Mouse (Mus musculus): ENCODE results near the gene Gtf3c2. TPM values are rescaled to one million over a fixed set of nuclear protein-coding genes. Genes with fewer than 3 reads are reported as not detected.
"Not testable (repeated sequence)": the region's sequence is repeated elsewhere in the genome, so short reads cannot be mapped to it uniquely, and the experiment has no call there.

Gene Gtf3c2
- total RNA-seq (2014; fragmentation: Nextera tagmentation) = 112 and 159 TPM in 2 replicates
- total RNA-seq (2017) = 76.4 and 80.2 TPM in 2 replicates

- ATAC-seq (replicated peaks; ENCODE audit: low FRiP score, low TSS enrichment, poor library complexity, severe bottlenecking) = peak; percentile 89
These were observed at the start of gene Gtf3c2, which contains the start of gene Gm29609 for GRCm38 (mm10) chr5:31179766-31180630. Gtf3c2 (minus strand) TSS chr5:31180144. Gm29609 (minus strand) TSS chr5:31179911.

- no peak for ATAC-seq (replicated peaks; ENCODE audit: low FRiP score, low TSS enrichment, poor library complexity, severe bottlenecking)
These were observed 46.7 kb upstream of the Gtf3c2 start for GRCm38 (mm10) chr5:31226641-31227040.

DNA sequence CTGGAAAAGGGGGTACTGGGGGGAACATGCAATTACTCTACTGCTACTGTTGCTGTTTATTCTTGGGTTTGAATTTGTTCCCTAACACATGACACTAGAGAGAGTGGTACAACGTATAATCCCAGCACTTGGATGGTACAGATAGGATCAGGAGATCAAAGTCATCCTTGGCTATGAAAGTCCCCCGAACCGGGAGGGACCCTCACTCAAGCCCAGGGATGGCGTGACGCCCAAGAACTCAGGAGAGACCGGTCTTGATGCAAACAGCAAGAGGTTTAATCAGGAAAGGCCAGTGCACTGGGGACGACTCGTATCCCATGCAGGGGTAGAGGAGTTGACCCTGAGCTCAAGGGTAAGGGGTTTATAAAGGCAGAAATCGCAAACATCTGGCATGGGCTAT, 42.8 kb upstream of the Gtf3c2 start:
- ATAC-seq (replicated peaks; ENCODE audit: low FRiP score, low TSS enrichment, poor library complexity, severe bottlenecking) = no peak

- ATAC-seq (replicated peaks; ENCODE audit: low FRiP score, low TSS enrichment, poor library complexity, severe bottlenecking) = 0 out of 2 replicates have a peak, but pooled peaks have one; percentile 42
These were observed 41.5 kb upstream of the Gtf3c2 start for GRCm38 (mm10) chr5:31221304-31221945.

DNA sequence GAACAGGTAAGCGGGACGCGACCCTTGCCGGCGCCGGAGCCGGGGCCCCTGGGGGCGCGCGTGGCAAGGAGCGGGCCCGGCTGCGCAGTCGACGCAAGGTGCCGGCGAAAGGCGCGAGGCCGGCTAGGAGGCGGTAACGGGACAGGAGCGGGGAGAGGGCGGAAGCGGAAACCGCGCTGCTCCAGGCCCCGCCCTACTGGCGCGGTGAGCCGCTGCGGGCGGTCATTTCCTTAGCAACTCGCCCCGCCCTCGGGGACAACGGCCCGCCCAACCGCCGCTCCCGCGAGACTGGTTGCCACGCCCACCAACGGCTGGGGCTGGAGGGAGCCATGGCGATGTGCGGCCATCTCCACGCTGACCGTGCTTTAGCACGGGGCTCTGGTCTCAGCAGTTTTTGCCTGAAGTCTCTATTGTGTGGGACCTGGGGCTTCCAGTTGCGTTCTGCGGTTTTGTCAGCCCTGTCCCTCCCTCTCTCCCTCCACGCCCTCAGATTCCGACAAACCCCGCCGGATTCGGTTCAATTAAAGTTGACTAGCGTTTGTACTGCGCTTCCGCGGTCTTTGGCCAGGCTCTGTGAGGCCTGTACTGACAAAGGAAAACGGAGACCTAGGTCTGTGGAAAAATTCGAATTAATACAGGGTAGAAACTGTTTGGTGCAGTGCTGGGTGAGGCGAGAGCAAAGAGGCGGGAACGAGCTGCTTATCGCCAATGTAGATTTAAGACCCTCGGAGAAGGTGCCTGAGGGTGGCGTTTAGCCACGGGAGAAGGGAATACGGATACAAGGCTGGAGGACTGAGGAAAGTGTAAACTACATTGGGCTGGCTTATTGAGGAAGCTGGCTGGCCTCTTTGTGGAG, 40.7 kb upstream of the Gtf3c2 start, which contains the start of gene Ppm1g:
Ppm1g (minus strand) TSS at position 240 of the 856 bp plus-strand sequence.
- ATAC-seq (replicated peaks; ENCODE audit: low FRiP score, low TSS enrichment, poor library complexity, severe bottlenecking) = peak; percentile 90

GRCm38 (mm10) chr5:31219911-31220447, 40.0 kb upstream of the Gtf3c2 start:
- ATAC-seq (replicated peaks; ENCODE audit: low FRiP score, low TSS enrichment, poor library complexity, severe bottlenecking) = peak; percentile 24; the same call in 1 of the 2 replicates

GRCm38 (mm10) chr5:31219474-31219873, 39.5 kb upstream of the Gtf3c2 start:
- ATAC-seq (replicated peaks; ENCODE audit: low FRiP score, low TSS enrichment, poor library complexity, severe bottlenecking) = no peak

DNA sequence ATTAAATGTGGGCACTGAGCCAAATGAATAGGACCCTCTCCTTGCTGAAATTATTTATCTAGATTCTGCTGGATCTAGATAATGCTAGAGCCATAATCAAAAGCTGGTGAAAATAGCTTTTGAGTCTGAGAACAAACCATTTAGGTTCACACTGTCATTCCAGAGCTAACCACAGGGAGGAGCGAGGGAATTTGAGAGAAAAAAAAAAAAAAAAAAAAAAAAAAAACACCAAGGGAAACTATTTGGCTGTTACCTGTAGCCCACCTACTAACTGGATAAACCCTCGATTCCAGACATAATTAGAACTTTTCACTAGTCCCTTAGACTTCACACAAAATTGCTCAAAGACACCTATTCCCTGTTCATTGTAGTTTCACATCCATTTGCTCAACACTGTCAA, 39.1 kb upstream of the Gtf3c2 start:
- 0 out of 2 replicates have a peak, but pooled peaks have one; percentile 27 for ATAC-seq (replicated peaks; ENCODE audit: low FRiP score, low TSS enrichment, poor library complexity, severe bottlenecking)

DNA sequence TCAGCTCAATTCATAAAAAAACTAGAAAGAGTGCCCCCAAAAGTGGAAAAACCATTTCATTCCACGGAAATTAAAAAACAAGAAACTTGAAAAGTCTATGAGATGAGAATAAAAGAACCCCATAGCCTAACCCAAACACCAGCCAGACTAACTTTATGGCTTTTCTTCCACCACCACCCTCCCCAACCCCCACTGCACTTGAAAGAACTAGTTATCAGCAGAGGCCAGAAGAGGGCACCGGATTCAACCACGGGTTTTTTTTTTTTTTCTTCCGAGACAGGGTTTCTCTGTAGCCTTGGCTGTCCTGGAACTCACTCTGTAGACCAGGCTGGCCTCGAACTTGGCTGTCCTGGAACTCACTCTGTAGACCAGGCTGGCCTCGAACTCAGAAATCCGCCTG, 38.4 kb upstream of the Gtf3c2 start:
- ATAC-seq (replicated peaks; ENCODE audit: low FRiP score, low TSS enrichment, poor library complexity, severe bottlenecking) = peak; percentile 39; the same call in 1 of the 2 replicates

- ATAC-seq (replicated peaks; ENCODE audit: low FRiP score, low TSS enrichment, poor library complexity, severe bottlenecking) = not testable (repeated sequence)
These were observed 36.6 kb upstream of the Gtf3c2 start for GRCm38 (mm10) chr5:31216554-31216953.

DNA sequence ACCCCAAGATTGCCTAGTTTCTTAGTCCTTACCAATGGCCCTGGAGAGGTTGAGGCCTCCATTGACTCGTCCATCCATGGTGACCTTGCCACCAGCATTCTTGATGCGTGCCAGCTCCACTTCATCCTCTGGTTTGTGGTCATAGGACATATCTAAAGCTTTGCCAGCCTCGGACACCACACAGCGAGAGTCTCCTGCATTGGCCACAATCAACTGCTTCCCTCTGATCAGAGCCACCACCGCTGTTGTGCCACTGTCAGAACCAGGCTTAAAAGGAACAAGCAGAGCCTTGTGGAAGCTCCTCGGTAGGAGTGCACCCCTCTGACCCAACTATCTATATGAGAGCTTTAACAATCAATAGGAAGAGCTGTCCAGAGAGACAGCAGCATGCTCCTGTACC, 24.5 kb upstream of the Gtf3c2 start:
- no peak for ATAC-seq (replicated peaks; ENCODE audit: low FRiP score, low TSS enrichment, poor library complexity, severe bottlenecking)

GRCm38 (mm10) chr5:31203866-31204265, 23.9 kb upstream of the Gtf3c2 start:
- ATAC-seq (replicated peaks; ENCODE audit: low FRiP score, low TSS enrichment, poor library complexity, severe bottlenecking) = no peak

DNA sequence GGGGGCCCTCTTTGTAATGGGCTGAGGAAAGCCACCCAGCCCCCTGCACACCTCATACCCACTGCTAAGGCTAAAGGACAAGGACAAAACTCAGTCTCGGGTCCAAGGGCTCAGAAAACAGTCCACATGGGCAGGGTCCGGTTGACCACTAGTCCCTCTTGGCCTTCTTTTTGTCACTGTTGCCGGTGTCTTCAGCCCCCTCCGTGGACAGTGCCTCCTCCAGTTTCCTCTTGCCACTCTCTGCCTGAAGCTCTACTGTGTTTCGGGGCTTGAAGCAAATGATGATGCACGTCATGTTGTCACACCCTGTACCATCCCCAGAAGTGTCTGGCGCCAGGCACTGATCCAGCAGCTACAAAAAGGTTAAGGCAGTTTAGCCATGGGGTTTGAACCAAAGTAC, 23.0 kb upstream of the Gtf3c2 start:
- no peak for ATAC-seq (replicated peaks; ENCODE audit: low FRiP score, low TSS enrichment, poor library complexity, severe bottlenecking)

DNA sequence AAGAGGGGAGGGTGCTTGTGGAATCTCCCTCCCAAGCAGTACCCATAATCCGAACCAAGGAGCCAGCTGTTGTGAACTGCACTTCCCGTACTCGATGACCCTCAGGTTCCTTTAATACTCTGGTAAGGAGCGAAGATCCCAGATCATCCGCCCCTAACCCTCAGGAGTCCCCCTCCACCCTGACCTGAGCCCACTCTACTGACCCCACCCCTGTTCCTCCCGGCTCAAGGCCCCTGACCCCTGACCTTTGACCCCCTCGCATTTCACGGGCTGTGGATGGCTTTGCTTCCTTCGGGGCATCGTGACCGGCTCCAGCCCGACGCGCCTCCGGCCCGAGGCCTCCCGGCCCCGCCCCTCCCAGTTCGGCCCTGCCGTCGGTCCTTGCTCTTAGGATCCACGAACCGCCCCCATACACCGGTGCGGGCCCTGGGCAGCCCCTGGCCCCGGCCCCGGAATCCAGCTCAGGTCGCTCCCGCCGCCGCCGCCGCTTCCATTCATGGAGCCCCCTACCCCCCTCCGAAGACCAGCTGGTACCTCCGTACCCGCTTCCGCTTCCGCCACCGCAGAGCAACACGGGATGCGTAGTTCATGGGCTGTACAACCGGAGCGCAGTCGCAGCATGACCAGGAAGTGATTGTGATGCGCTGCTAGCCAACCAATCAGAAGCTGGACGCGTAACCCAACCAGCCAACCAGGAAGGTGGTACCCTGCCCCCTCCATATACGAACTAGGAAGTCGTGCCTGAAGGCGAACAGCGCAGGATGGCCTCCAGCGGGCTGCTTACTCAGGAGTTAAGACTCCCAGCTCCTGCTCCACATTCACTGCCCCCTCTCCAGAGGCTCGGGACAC, 22.0 kb upstream of the Gtf3c2 start, which contains the start of gene Zfp513:
Zfp513 (minus strand) TSS at position 562 of the 849 bp plus-strand sequence.
- ATAC-seq (replicated peaks; ENCODE audit: low FRiP score, low TSS enrichment, poor library complexity, severe bottlenecking) = peak; percentile 97

- ATAC-seq (replicated peaks; ENCODE audit: low FRiP score, low TSS enrichment, poor library complexity, severe bottlenecking) = no peak
These were observed 21.2 kb upstream of the Gtf3c2 start for GRCm38 (mm10) chr5:31201042-31201741.

DNA sequence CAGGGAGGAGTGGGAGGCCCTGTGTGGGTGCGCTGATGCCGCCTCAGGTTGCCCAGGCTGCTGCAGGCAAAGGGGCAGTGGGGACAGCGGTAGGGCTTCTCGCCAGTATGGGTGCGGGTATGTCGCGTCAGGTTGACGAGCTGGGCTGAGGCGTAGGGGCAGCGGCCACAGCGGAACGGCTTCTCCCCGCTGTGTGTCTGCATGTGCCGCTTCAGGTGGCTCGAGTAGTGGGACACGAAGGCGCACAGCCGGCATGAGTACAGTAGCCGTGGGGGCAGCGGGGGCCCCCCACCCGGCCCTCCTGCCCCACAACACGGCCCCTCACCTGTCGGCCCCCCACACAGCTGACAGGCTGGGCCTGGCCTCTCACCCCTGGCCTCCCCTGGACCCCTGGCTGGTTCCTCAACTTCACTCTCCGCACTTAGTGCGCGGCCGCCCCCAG, 20.4 kb upstream of the Gtf3c2 start:
- ATAC-seq (replicated peaks; ENCODE audit: low FRiP score, low TSS enrichment, poor library complexity, severe bottlenecking) = no peak

DNA sequence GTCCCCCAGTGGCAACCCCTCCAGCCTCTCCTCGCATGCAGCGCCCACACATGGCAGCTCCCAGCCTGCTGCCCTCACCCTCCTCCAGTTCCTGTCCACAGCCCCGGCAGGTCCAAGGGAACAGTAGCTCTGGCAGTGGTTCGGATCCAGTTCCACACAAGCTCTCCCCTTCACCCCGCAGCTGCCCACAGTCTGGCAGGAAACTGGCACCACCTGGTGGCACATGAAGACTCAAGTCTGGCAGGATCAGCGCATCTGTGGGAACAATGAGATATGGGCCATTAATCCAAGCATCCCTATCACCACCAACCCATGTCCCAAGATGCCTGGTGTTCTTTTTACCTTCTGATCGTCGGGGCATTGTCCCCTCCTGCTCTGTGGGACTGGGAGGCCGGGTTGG, 19.9 kb upstream of the Gtf3c2 start:
- peak; percentile 11; the same call in 1 of the 2 replicates for ATAC-seq (replicated peaks; ENCODE audit: low FRiP score, low TSS enrichment, poor library complexity, severe bottlenecking)

Measured in megakaryocyte-erythroid progenitor cell, adult 5-6 weeks (primary cell).